Mouse (Mus musculus): ENCODE measurements around the gene Cyp2a12.
"Not testable (repeated sequence)": the region's sequence is repeated elsewhere in the genome, so short reads cannot be mapped to it uniquely, and the experiment has no call there.

Cyp2a12 gene

GRCm38 (mm10) chr7:27028789-27029188, at the start of gene Cyp2a12:
Gene Cyp2a12, plus strand, starts transcription at chr7:27029081.
- DNase-seq (ENCODE audit: low spot score): no peak

- DNase-seq (ENCODE audit: low spot score): not testable (repeated sequence)
These were observed 47.4 kb upstream of the Cyp2a12 start for GRCm38 (mm10) chr7:26981464-26981863.

- DNase-seq (ENCODE audit: low spot score): not testable (repeated sequence)
These were observed 46.9 kb upstream of the Cyp2a12 start for GRCm38 (mm10) chr7:26981937-26982336.

- DNase-seq (ENCODE audit: low spot score): no peak
These were observed 46.3 kb upstream of the Cyp2a12 start for GRCm38 (mm10) chr7:26982551-26982950.

- not testable (repeated sequence) for DNase-seq (ENCODE audit: low spot score)
These were observed 45.7 kb upstream of the Cyp2a12 start for GRCm38 (mm10) chr7:26983151-26983550.

- DNase-seq (ENCODE audit: low spot score): not testable (repeated sequence)
These were observed 2.3 kb upstream of the Cyp2a12 start for GRCm38 (mm10) chr7:27026581-27026980.

- DNase-seq (ENCODE audit: low spot score): not testable (repeated sequence)
These were observed 20.0 kb downstream of the Cyp2a12 start for GRCm38 (mm10) chr7:27048886-27049285.

- not testable (repeated sequence) for DNase-seq (ENCODE audit: low spot score)
These were observed 30.5 kb downstream of the Cyp2a12 start for GRCm38 (mm10) chr7:27059333-27059732.

- DNase-seq (ENCODE audit: low spot score): not testable (repeated sequence)
These were observed 31.0 kb downstream of the Cyp2a12 start for GRCm38 (mm10) chr7:27059896-27060295.

- DNase-seq (ENCODE audit: low spot score): no peak
These were observed 49.8 kb downstream of the Cyp2a12 start for GRCm38 (mm10) chr7:27078641-27079040.

GRCm38 (mm10) chr7:27081625-27082024, 52.7 kb downstream of the Cyp2a12 start:
- no peak for DNase-seq (ENCODE audit: low spot score)
